Mouse (Mus musculus): Measurements from ENCODE around the gene Map6.

GRCm38 (mm10) chr7:99227267-99227666, 40.0 kb upstream of the Map6 start:
- no peak for TF ChIP-seq GATA1 (IDR thresholded peaks at IDR 0.05; ENCODE audit: low read length)
- TF ChIP-seq TAL1 (IDR thresholded peaks at IDR 0.05; ENCODE audit: low read length): no peak

Measured in erythroblast, embryonic 14.5 days (primary cell).